Mouse (Mus musculus) liver, postnatal 0 days (tissue): ENCODE measurements around the gene Pbld1.

ENCODE experiments used
- CTCF ChIP-seq: sonication (generic); IDR thresholded peaks from 2 replicates; pipeline ENCODE4 v1.5.1; 2016; ENCODE audit warnings: antibody characterized with exemption, low read depth
- EP300 ChIP-seq: IDR thresholded peaks from 2 replicates; pipeline ENCODE4 v1.6.1; 2016; ENCODE audit warnings: antibody characterized with exemption, low read depth, mild to moderate bottlenecking

- no peak for TF ChIP-seq CTCF
- TF ChIP-seq EP300: no peak
Observed at GRCm38 (mm10) chr10:63121961-63122360, 62.0 kb downstream of the Pbld1 start.
